Mouse (Mus musculus) embryo, embryonic 11.5 days (tissue): ENCODE measurements around the gene Il16.

Experiments used
- DNase-seq: peaks from one replicate; pipeline ENCODE4 v3.0.0-alpha.2; 2012; ENCODE audit warnings: low read depth, low spot score

Il16 gene

DNA sequence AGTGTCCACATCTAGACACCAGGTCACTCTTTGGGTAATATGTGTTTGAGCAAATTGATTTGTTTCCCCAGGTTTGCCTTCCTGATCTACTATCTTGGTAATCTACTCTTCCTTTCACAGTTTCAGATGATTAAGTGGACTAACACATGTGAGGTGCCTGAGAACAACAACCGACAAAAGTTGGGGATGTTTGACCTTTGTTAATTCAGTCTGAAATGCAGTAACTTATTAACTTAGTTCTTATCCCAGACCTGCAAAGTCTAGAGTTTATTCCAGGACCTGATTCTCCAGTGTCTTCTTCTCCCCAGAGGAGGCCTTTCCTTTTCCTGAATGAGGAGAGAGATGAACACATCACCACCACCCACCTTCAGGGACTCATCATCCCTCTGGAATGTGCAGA lies 133.6 kb downstream of the Il16 start:
- no peak for DNase-seq

GRCm38 (mm10) chr7:83609891-83610290 lies 135.6 kb downstream of the Il16 start:
- DNase-seq: no peak

GRCm38 (mm10) chr7:83606796-83607195 lies 138.7 kb downstream of the Il16 start:
- no peak for DNase-seq

- DNase-seq: no peak
These were observed 141.2 kb downstream of the Il16 start for GRCm38 (mm10) chr7:83604180-83604944.

GRCm38 (mm10) chr7:83599913-83600286 lies 145.6 kb downstream of the Il16 start:
- DNase-seq: peak; percentile 26

GRCm38 (mm10) chr7:83598997-83599912 lies 146.3 kb downstream of the Il16 start:
- no peak for DNase-seq

DNA sequence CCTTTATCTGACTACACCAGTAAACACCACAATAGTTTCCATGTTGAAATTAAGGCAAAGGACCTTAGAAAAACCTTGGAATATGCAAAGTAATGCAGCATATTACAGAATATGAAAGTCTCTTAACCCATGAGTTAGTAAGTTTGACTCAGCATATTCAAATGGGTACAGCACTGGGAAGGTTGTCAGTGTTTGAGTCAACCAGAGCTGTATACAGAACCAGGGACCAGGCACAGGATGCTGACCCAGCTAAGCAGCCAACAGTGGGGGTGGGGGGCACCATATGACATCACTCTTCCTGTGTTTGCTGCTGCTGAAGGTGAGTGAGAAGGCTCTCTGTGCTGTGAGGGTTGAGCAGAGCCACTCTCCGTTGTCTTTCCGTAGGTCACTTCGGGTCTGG lies 148.5 kb downstream of the Il16 start:
- no peak for DNase-seq

DNA sequence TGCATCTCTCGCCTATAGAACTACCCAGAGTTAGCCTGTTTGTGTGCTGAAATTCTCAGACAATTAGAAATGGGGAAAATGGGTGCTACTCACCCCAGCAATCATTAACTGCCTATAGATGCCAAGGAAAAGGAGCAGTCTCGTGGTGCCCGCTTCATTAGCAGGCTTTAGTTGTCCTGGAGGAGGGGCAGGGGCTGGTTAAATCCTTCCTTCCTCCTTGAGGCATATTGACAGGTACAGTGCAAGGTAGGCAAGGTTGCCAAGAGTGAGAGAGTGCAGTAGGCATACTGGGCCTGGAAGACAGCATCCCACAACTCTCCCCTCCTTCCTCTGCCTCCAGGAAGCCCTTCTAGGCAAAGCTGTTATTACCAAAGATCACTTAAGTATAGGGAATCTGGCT lies 151.5 kb downstream of the Il16 start:
- DNase-seq: no peak
